Mouse (Mus musculus): ENCODE measurements around the gene Relb. TPM values are rescaled to one million over a fixed set of nuclear protein-coding genes. Genes with fewer than 3 reads are reported as not detected.

The Relb gene
- total RNA-seq, 2 experiments from 2014 or later: 9.9 to 10.5 TPM

DNA sequence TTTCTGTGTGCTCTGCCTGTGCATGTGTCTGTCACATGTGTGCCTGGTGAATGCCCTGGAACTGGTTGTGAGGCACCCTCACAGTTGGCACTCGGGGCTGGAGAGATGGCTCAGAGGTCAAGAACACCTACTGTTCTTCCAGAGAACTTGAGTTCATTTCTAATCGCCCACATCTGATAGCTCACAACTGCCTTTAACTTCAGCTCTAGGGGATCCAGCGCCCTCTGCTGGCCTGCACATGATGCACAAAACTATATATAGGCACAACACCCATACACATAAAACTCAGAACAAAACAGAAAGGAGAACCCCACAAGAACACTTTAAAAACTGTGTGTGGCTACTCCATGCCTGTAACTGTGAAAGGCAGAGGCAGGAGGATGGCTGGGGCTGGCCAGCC is 40.0 kb downstream of the Relb start:
- DNase-seq (ENCODE audit: low spot score in 2 of 2): peak in 1 of 2 experiments; percentile 52

DNA sequence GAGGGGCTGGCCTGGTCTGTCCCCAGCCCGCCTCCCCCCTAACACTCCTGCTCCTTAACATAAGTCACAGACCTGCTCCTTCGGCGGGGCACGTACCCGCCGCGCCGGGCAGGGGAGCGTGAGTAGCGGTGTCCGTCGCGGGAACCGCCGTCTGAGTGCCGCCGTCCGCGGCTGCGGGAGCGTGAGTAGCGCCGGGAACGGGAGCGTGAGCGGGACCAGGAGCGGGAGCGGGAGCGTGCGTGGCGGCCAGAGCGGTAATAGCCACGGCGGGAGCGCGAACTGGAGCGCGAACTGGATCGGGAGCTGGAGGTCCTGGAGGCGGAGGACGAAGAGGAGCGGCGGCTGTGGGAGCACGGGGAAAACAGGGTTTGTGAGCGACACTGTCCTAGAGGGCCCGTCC is 43.0 kb downstream of the Relb start:
- DNase-seq (ENCODE audit: low spot score in 2 of 2): no peak

GRCm38 (mm10) chr7:19580634-19581033 is 48.6 kb downstream of the Relb start:
- DNase-seq (ENCODE audit: low spot score in 2 of 2): no peak

DNA sequence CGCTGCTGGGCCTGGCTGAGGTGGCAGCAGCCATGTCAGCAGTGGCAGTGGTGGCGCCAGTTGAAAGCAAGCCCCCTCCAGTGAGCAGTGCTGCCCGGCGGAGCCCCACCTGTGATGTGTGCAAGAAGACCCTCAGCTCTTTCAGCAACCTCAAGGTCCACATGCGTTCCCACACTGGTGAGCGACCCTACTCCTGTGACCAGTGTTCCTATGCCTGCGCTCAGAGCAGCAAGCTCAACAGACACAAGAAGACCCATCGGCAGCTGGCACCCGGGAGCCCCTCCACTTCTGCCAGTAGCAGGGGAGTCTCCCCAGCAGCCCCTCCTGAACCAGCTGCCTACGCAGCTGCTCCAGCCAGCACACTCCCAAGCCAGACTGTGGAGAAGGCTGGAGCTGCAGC is 49.5 kb downstream of the Relb start:
- no peak for DNase-seq (ENCODE audit: low spot score in 2 of 2)

- DNase-seq (ENCODE audit: low spot score in 2 of 2): no peak
Observed at GRCm38 (mm10) chr7:19578436-19578835, 50.8 kb downstream of the Relb start.

DNA sequence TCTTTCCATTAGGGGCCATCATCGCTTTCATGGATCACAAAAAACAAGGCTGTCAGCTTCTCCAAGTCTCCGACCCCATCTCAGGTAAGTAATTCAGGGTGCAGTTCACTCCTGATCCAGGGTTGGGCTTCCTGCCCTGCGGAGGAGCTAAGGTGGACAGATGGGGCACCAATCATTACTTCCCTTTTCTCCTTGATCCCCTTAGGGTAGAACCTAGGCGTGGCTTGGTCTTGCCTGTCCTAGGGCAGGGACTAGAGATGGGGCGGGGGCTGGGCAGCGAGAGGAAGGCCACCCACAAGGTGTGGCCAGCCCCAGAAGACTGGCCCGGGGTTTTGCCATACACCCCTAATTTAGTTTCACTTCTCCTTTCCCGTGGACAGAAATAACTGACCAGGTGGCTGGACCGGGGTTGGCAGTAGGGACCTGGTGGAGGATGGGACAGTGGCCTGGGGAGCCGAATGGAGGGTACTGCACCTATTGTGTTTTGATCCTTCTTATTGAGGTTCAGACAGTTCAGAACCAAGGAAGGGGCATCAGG is 51.3 kb downstream of the Relb start:
- no peak for DNase-seq (ENCODE audit: low spot score in 2 of 2)

DNA sequence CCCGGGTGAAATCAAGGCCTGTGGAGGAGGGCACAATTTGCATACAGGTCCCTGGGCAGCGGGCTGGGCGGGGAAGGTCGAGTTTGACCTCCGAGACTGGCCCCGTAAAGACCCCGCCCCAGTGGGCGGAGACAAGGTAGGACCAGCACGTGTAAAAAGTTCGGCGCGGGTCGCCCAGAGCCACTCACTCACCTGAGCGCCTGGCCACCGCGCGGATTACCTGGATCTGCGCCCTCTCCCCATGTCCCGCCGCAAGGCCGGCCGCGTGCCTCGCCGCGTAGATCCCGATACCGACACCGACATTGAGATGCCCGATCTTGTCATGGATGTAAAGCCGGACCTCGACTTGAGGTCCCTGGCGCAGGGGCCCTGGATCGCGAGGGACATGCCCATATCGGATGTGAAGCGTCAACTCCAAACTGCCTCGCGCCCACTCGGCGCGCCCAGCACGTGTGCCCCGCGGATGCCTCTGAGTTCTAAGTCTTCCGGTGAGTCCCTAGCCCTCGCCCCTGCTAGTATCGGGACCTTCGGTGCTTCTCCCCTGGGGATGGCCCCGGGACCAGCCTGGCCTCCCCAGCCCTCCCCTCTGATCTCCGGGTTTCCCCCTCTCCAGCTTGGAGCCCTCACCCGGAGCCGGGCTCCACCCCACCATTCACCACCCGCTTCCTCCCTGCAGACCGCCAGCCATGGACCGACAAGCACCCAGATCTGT is 51.9 kb downstream of the Relb start, which contains the start of the genes Zfp296 and Gemin7:
Zfp296 (plus strand) TSS at position 147 of the 712 bp plus-strand sequence.
Gemin7 (minus strand) TSS at position 455 of the 712 bp plus-strand sequence.
- no peak for DNase-seq (ENCODE audit: low spot score in 2 of 2)

GRCm38 (mm10) chr7:19575559-19575958 is 53.7 kb downstream of the Relb start:
- no peak for DNase-seq (ENCODE audit: low spot score in 2 of 2)

DNA sequence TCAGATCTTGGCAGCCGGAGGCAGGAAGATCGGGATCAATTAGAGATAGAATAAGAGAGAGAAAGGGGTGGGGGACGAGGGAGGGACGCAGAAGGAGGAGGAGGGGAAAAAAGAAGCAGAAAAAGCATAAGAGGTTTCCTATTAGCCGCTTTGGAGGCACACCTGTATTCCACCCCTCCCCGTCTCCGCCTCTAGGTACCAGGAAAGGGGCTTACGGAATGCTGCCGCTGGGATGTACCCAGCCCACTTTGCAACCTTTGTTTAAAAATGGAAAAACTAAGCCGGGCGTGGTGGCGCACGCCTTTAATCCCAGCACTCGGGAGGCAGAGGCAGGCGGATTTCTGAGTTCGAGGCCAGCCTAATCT is 55.5 kb downstream of the Relb start:
- DNase-seq (ENCODE audit: low spot score in 2 of 2): no peak

DNA sequence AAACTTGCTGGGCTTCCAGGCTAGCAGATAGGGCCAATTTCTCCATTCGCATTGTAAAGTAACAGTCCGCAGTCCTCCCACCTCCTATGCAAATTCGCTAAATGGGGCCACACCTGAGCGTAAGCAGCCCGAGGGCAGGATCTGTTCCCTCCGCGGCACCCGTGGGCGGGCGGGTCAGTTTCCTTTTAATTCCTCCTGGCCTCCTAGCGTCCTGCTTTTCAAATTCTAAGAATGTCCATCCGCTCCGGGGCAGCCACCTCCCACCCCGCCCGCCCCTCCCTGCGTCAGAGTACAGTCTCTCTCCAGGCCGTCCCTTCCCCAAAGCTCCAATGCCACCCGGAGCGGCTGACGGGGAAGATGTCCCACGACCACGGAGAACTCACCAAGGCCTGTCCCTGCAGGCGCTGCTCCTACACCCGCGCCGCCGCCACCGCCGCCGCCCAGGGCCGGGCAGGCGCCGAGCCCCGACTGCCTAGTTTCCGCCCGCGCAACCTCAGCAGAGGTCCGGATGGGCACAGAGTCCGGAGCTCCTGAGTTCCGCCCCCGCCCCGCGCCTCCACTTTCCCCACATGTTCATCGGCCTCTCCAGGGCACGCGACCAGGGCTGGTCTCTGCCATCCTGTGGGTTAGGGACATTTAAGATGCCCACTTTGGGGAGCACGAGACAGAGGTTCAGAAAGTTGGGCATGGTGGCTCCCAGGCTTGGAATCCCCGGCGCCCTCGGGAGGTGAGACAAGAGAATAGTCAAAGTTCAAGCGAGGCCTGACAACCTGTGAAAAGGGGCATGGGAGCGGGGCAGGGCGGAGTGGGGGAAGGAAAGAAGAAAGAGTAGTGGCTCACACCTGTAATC is 56.1 kb downstream of the Relb start:
- peak; percentile 67 to 68 for DNase-seq (ENCODE audit: low spot score in 2 of 2)

- no peak for DNase-seq (ENCODE audit: low spot score in 2 of 2)
Observed at GRCm38 (mm10) chr7:19569647-19570046, 59.6 kb downstream of the Relb start.

GRCm38 (mm10) chr7:19567426-19567825 is 61.8 kb downstream of the Relb start:
- DNase-seq (ENCODE audit: low spot score in 2 of 2): no peak

GRCm38 (mm10) chr7:19565803-19566202 is 63.4 kb downstream of the Relb start:
- DNase-seq (ENCODE audit: low spot score in 2 of 2): no peak

- DNase-seq (ENCODE audit: low spot score in 2 of 2): no peak
Observed at GRCm38 (mm10) chr7:19564455-19564854, 64.8 kb downstream of the Relb start.

DNA sequence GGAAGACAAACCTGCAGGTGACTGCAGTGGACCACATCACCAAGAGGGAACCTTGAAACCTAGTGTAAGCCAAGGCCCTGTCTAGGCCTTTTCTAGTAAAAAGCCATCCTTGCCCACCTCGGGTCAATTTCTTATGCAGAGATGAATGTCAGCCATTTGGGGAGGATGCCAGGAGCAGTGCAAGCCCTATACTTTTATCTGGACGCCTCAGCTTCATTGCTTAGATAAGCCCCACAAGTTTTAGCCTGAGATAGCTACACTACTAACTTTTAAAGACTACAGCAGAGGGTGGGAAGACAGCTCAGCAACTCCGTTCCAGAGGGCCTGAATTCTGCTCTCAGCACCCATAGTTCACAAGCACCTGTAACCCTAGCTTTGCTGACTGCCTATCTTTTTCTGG is 65.4 kb downstream of the Relb start:
- no peak for DNase-seq (ENCODE audit: low spot score in 2 of 2)

GRCm38 (mm10) chr7:19562643-19563410 is 66.4 kb downstream of the Relb start, which contains the start of gene Ppp1r37:
Gene Ppp1r37 (minus strand): TSS chr7:19563076.
- peak in 1 of 2 experiments; percentile 38 for DNase-seq (ENCODE audit: low spot score in 2 of 2)

GRCm38 (mm10) chr7:19561765-19562642 is 67.2 kb downstream of the Relb start:
- DNase-seq (ENCODE audit: low spot score in 2 of 2): peak; percentile 91 to 94

DNA sequence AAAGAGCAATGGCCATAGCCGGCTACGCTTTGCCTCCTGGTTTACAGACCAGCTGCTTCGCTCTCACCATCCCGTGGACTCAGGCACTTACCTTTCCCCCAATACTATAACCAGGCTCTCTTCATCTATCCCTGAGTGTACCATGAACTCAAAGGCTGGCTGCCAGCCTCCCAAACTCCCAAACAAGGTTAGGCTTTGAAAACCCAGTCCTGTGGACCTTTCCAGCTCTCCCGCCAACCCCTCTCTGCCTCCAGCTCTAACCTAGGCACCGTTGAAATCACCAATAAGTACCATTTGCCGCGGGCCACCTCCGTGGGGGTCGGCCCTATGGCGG is 67.8 kb downstream of the Relb start:
- DNase-seq (ENCODE audit: low spot score in 2 of 2): no peak

DNA sequence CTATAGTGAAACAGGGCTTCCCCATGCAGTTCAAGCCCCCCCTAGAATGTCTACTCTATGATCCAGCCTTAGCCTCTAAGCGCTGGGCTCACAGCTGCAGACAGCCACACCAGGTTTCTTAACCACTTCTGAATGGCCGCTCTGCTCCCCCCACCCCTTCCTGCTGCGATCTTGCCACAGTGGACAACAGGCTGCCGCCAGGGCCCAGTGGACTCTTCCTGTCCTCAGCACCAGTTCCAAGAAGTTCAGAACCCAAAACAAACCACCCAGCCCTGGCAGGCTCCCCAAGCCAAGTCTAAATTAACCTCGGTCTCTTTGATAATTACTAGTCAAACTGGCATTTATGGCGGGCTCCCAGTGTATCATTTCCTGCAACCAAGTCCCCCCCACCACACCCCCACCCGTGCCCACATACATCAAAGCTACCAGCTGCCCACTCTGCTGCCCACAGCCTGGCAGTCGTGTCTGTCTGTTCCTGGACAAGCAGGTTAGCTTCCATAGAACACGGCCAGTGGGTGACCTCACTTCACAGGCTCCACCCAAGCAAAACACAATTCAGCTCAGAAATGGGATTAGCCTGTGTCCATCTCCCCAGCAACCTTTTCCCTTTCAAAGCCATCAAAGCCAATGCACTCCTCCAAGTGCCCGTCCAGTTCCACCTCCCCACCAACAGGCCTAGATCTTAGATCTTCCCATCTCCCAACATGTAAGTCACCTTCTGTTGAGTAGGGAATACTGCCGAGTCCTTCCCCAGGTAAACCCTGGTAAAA is 68.6 kb downstream of the Relb start:
- no peak for DNase-seq (ENCODE audit: low spot score in 2 of 2)

DNA sequence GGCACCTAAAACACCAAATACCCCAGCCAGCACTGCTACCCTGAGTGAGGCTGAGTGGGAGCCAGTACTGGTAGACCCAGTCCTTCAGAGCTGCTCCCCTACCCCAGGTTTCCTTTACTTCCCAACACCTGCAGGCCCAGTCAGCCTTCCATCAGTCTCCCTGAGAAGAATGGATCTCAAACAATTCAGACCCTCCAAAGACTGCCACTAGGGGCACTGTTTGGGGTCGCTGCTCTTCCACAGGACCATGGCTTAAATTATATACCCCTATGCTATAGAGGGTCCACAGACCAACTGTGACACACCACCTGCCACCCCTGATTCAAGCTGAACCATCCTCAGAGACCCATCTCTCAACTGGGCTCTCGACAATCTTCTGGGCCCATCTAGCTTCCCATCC is 70.3 kb downstream of the Relb start:
- DNase-seq (ENCODE audit: low spot score in 2 of 2): no peak

Data from layer of hippocampus, postnatal 14 days (tissue).